Mouse (Mus musculus) cortical plate, adult 2 months (tissue): ENCODE measurements around the gene Sema6d. TPM values are rescaled to one million over a fixed set of nuclear protein-coding genes. Genes with fewer than 3 reads are reported as not detected.
A peak's percentile ranks its signal among the peaks of the same experiment; 100 is the strongest.

ENCODE experiments used
- H3K27ac ChIP-seq: fragments of 200-500 bp; 2 replicates; pipeline ENCODE4 v1.5.1; 2012; ENCODE audit warnings: low read length, control low read depth, inconsistent platforms; ENCODE audit not compliant: insufficient read depth
- H3K4me1 ChIP-seq: fragments of 200-500 bp; 2 replicates; pipeline ENCODE4 v1.6.1; 2011; ENCODE audit warnings: low read length; ENCODE audit not compliant: control insufficient read depth, insufficient read depth
- H3K4me3 ChIP-seq: fragments of 200-500 bp; 2 replicates; pipeline ENCODE4 v1.5.1; 2011; ENCODE audit warnings: mild to moderate bottlenecking, low read length, control low read depth; ENCODE audit not compliant: insufficient read depth
- CTCF ChIP-seq: fragments of 200-500 bp; IDR thresholded peaks from 2 replicates; pipeline ENCODE4 v1.5.1; 2011; ENCODE audit warnings: mild to moderate bottlenecking, control low read depth, low read length; ENCODE audit not compliant: insufficient read depth; ENCODE audit errors: extremely low read depth
- POLR2A ChIP-seq: fragments of 200-500 bp; IDR thresholded peaks from 2 replicates; pipeline ENCODE4 v1.6.1; 2011; ENCODE audit warnings: mild to moderate bottlenecking, low read length, control low read depth; ENCODE audit not compliant: insufficient read depth; ENCODE audit errors: extremely low read depth
- polyA plus RNA-seq: library from polyadenylated mRNA; depleted of rRNA; stranded (reverse); fragments of >200 nt; gene quantifications from 2 replicates; pipeline ENCODE4 v1.2.3, GENCODE M21; 2012

Sema6d gene
- polyA plus RNA-seq, 1 experiment = 26.9 TPM

DNA sequence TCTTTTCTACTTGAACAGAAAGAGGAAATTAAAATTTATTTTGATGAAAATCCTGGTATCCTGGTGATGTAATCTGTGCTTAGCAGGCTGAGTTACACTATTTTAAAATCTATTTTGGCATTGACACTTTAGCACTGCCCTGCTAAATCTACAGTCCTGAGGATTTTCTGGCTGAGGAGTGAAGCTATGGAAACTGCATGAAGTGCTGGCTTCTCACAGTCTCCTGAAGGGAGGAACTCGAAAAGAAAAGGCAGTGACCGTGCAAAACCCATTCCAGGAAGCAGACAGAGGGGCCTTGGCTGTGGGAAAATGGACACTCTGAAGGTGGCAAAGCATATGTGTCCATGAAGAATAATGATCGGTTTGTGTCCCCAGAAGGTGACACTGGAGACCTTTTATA, 460.5 kb downstream of the Sema6d start:
- Histone ChIP-seq H3K27ac (no peak overlapping the region), H3K4me1 (peaks cover 3% of the 10 kb centered on the region; the same call in 1 of the 2 replicates), H3K4me3 (no peak overlapping the region)
- TF ChIP-seq CTCF (no peak), POLR2A (no peak)

DNA sequence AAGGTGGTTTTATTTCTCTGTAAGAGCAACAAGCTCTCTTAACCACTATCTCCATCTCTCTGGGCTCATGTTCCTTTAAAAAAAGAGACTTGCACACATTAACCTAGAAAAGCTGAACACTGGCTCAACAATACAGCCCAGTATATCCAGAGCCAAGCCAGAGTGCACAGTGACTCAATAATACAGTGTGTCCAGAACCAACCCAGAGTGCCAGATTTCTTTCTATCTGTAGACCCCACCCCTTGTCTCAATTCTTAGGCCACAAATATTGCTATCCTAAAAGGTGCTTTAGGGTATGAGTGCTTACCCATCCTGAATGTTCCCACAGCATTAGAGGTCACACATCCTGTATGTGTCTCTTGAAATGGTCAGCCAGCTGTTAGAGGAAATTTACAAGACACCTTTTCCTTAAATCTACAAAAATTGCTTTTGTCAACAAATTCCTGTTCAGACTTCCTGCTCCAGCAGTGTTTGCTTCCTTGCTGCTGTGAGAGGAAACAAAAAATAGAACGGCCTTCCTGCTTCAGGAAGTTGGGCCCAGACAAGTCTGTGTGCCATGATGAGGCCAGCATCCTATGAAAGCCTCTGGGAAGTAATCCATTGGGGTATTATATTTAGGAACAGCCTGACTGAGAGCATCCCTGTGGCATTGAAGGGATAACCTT, 465.1 kb downstream of the Sema6d start:
- H3K27ac ChIP-seq = peak overlapping the region; percentile 64; the same call in 1 of the 2 replicates
- H3K4me1 ChIP-seq = peaks cover 3% of the 10 kb centered on the region; the same call in 1 of the 2 replicates
- no peak for TF ChIP-seq POLR2A
- TF ChIP-seq CTCF = no peak
- H3K4me3 ChIP-seq = no peak overlapping the region

DNA sequence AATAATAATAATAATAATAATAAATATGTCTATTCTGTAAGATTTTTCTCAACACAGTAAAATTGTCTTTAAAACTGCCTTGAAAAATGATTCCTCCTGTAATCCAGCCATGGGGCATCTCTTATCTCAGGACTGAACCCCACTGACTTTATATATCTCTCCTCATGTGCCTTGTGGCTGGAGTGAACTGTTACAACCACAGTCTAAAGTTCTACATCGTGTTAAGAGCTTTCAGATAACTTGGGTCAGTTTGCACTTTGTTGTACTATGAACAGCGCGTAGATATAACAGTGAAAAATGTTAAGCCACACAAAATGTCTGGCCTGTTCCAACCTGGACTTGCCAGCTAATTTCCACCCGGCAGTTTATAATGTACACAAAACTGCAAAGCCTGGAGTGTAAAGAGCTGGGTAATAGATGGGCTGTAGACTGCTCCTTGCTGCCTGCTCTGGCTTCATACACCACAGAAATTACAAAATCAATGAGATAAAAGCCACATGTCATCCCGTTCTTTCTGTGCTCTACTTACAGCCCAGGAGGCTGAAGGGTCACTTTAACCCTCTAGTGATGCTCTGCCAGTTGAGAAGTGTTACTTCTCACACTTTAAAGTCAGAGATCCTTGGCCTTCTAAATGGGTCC, 467.2 kb downstream of the Sema6d start:
- H3K4me3 ChIP-seq = no peak overlapping the region
- TF ChIP-seq POLR2A = no peak
- TF ChIP-seq CTCF = no peak
- H3K4me1 ChIP-seq = no peaks in the 10 kb centered on the region
- H3K27ac ChIP-seq = no peak overlapping the region

DNA sequence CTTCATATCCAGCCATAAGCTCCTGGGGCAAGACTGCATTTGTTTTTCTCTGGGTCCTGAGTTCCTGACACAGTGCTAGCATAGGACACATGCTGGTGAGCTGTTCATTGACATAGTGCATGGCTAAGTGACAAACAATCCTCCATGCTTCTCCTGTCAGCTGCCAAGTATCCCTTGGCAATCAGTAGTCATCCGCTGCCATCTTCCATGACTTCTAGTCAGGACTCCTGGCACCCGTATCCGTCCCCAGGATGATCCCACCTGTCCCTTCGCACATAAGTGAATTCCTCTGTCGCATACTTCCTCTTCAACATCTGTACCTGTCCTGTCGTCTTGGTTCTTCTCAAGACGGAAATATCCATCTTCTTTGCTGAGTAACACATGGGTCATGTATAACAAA, 468.3 kb downstream of the Sema6d start:
- Histone ChIP-seq H3K4me3 (no peak overlapping the region), H3K4me1 (no peaks in the 10 kb centered on the region), H3K27ac (no peak overlapping the region)
- TF ChIP-seq POLR2A = no peak
- TF ChIP-seq CTCF = no peak

DNA sequence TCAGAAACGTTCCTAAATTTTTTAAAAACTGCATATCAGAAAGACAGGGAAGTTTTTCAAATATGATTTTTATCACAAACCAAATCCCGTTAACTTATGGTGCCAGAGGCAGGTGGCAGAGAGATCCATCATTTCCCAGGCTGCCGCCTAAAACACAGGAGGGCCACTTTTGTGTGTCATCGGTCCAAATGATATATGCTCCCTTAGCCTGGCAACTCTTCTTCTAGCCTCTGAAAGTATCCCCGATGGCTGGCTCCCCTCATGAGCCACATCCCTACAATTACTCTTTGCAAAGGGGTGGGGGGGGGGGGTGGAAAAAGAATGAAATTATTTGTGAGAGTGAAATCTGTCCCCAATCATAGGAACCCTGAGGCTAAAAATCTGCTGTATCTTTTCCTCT, 471.9 kb downstream of the Sema6d start:
- Histone ChIP-seq H3K4me3 (no peak overlapping the region), H3K27ac (no peak overlapping the region), H3K4me1 (no peaks in the 10 kb centered on the region)
- TF ChIP-seq POLR2A = no peak
- TF ChIP-seq CTCF = no peak

DNA sequence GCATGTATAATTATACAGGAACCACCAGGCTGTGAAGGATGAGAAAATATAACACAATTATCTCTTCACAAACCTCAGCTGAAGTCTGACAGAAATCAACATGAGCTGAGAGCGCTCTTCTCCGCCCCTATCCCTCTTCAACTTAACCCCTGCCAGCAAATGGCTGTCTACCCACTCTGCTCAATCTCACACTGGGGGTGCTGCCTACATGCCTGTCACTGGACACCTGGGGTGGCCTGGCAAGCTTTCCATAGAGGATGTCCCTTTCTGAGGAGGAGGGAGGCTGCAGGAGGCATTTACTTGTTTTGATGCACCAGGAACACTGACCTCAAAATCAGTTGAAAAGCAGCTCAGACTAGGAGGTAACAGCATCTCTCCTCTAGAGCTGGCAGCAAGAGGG, 472.3 kb downstream of the Sema6d start:
- H3K4me3 ChIP-seq = no peak overlapping the region
- TF ChIP-seq POLR2A (no peak), CTCF (no peak)
- no peaks in the 10 kb centered on the region for H3K4me1 ChIP-seq
- no peak overlapping the region for H3K27ac ChIP-seq

DNA sequence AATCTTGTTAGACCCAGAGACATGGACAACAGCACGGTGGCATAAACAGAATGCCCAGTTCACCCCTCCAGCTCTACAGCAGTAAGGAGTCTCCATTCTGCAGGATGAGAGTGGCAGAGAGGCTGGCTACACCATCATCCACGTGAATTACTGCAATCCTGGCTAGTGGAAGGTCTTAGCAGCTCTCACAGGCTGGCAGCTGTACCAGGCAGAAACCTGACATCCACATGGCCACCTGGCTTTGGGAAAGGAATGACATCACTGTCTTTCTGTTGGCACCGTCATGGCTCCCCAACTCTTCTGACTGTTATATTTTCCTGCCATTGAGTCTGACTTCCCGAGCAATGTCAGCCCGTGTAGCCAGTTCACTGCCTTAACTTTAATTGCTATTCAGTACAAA, 474.0 kb downstream of the Sema6d start:
- TF ChIP-seq POLR2A = no peak
- no peak for TF ChIP-seq CTCF
- no peaks in the 10 kb centered on the region for H3K4me1 ChIP-seq
- no peak overlapping the region for H3K4me3 ChIP-seq
- H3K27ac ChIP-seq = no peak overlapping the region

DNA sequence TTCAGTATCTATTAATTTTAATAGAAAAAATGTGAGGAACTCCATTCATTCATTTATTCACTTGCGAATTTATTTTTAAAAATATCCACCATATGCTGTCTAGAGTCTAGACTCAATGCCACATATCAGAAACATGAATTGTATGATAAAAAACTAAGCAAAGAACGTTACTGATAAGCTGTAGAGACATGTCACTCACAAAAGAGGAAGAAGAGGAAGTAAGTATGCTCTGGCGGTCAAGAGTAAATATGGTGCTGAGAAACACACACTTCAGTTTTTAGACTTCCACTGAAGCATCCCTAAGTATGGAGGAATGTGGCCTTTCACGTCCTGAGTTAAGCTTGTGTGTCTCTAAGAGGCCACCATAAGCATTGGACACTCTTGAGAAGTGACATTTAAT, 484.0 kb downstream of the Sema6d start:
- TF ChIP-seq POLR2A = no peak
- TF ChIP-seq CTCF = no peak
- Histone ChIP-seq H3K27ac (no peak overlapping the region), H3K4me1 (no peaks in the 10 kb centered on the region), H3K4me3 (no peak overlapping the region)

DNA sequence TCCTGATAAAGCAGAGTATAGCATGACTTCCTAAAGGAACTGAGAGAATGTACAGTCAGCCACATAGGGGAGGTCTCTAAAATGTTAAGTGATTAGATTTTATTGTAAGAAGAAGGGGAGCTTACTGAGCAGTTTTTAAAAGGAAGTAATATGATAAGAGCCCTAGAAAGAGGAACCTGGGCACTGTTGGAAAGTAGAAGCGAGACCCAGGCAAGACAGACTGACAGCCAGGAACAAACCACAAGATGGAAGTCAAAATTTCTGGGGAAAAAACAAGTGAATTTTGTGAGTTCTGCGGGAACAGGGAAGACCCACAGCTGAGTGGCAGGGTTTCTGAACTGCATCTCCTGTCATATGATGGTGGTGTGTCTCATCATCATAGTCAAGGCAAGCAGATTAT, 486.3 kb downstream of the Sema6d start:
- Histone ChIP-seq H3K4me1 (no peaks in the 10 kb centered on the region), H3K4me3 (no peak overlapping the region), H3K27ac (no peak overlapping the region)
- TF ChIP-seq CTCF (no peak), POLR2A (no peak)

DNA sequence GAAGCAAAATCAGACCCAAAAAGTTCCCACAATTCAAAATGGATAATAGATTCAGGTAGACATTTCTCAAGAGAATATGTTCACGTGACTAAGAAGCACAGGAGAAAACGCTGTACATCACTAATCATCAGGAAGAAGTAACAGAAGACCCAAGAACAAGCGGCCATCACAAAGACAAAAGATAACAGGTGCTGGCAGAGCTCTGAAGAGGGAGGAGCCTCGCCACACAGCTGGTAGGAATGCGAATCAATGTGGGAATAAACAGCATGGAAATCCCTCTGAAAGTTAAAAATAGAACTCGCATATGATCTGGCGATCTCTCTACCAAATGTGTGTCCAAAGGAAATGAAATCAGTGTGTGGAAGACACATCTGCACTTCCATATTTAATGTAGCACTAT, 493.8 kb downstream of the Sema6d start:
- no peak overlapping the region for H3K4me3 ChIP-seq
- TF ChIP-seq POLR2A (no peak), CTCF (no peak)
- H3K27ac ChIP-seq = no peak overlapping the region
- H3K4me1 ChIP-seq = no peaks in the 10 kb centered on the region
